Mouse (Mus musculus) lung, adult 2 months (tissue): ENCODE data around the gene Cog4. TPM values are rescaled to one million over a fixed set of nuclear protein-coding genes. Genes with fewer than 3 reads are reported as not detected.

Experiments used
- DNase-seq: peaks from one replicate; pipeline ENCODE4 v3.0.0; 2022
- H3K4me1 ChIP-seq: fragments of 200-500 bp; 2 replicates; pipeline ENCODE4 v1.6.1; 2011; ENCODE audit warnings: low read length; ENCODE audit not compliant: control insufficient read depth, insufficient read depth
- H3K4me3 ChIP-seq: fragments of 200-500 bp; replicated peaks from 2 replicates; pipeline ENCODE3; 2011; ENCODE audit warnings: low read depth, mild to moderate bottlenecking, control low read depth, low read length; ENCODE audit errors: extremely low read depth
- CTCF ChIP-seq: fragments of 200-500 bp; IDR thresholded peaks from 2 replicates; pipeline ENCODE4 v1.5.1; 2011; ENCODE audit warnings: mild to moderate bottlenecking, low read length, control low read depth; ENCODE audit not compliant: insufficient read depth
- POLR2A ChIP-seq: fragments of 200-500 bp; IDR thresholded peaks from 2 replicates; pipeline ENCODE4 v1.6.1; 2011; ENCODE audit warnings: low read depth, mild to moderate bottlenecking, control low read depth, low read length, borderline replicate concordance; ENCODE audit errors: extremely low read depth
- WGBS: fragments of 180-500 bp; shearing (Covaris S2); methylation state at CpG from one replicate; pipeline ENCODE4 v1.1.7; 2018; 5-methylcytosine and 5-hydroxymethylcytosine counted together
- polyA plus RNA-seq: library from polyadenylated mRNA; depleted of rRNA; stranded (reverse); fragments of >200 nt; gene quantifications from 2 replicates; pipeline ENCODE4 v1.2.3, GENCODE M21; 2012

Gene Cog4
- polyA plus RNA-seq, 1 experiment, result 26.8 TPM

DNA sequence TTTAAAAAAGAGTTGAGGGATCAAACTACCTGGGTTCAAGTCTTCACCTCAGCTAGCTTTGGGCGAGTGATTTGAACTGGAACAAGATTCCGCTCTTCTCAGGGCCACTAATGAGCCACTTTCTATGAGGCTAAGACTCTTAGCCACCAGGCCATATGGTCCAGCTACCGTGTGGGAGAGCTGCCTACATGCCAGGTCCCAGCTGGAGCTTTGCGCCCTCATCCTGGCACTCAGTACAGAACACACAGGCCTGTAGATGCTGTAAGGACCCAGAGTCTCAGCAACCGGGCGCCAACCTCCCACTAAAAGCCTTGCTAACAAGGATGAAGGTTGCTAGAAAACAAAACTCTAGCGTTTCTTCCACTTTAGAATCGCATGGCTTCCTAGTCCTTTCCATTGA lies 42.0 kb downstream of the Cog4 start:
- TF ChIP-seq CTCF (no peak), POLR2A (no peak)
- WGBS, result 93% methylated on average over 8 of the region's 8 CpGs
- H3K4me3 ChIP-seq, result no peak overlapping the region
- DNase-seq, result no peak
- no peaks in the 10 kb centered on the region for H3K4me1 ChIP-seq

DNA sequence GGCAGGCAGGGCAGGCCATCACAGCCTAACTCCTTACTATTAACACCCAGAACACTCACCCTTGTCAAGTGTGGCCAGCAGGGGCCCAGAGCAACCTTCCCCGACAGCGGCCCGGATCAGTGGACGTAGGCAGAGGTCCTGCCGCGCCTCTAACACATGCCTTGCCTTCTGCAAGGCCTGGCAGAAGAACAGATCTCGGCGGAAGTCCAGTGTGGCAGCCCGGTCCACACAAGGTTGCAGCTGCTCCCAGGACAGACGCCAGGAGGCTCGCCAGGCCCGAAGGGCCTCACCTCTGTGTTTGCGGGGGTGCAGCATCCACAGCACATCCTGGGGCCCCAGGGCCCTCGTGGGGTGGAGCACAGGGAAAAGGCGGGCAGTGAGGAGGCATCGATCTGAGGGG lies 42.5 kb downstream of the Cog4 start:
- Histone ChIP-seq H3K4me1 (no peaks in the 10 kb centered on the region), H3K4me3 (no peak overlapping the region)
- DNase-seq, result no peak
- TF ChIP-seq POLR2A (no peak), CTCF (no peak)
- 88% methylated on average over 16 of the region's 16 CpGs for WGBS

DNA sequence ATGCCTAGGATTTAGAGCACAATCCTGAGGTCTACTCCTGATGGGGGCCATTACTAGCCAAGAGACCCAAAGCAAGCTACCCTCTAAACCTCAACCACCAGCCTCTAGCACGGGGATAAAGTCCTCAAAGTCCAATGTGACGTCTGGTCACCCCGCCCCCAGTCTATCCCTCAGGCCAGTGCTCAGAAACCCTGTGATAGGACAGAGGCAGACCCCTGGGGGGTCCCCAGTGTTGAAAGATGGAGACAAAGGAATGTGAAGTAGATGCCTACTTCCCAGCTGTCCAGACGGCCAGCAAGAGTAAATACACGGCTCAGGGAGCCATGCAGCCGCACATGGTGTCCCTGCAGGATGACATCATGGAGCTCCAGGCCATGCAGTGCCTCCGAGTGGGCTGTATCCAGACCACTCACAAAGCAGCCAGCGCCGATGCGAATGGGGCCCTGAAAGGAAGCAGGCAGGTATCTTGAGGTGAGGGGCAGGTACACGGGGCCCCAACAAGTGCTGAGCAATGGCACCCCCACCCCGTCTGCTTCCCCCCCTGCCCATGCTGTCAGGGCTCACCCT lies 43.6 kb downstream of the Cog4 start:
- no peak for TF ChIP-seq POLR2A
- no peak for TF ChIP-seq CTCF
- Histone ChIP-seq H3K4me3 (no peak overlapping the region), H3K4me1 (no peaks in the 10 kb centered on the region)
- WGBS, result 71% methylated on average over 12 of the region's 12 CpGs
- no peak for DNase-seq

DNA sequence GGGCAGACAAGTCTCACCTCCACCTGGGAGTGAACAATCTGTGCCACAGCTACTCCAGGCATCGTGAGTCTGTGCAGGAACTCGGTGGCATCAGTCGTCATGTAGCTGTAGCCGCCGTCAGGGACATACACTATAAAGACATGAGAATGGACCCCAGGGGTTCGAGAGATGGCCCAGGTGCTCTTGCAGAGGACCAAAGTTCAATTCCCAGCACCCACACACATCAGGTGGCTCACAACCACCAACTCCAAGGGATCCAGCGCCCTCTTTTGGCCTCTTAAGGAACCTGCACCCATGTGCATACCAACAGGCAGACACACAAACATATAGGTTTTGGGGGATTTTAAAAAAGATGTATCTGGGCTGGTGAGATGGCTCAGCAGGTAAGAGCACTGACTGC lies 45.6 kb downstream of the Cog4 start:
- Histone ChIP-seq H3K4me3 (no peak overlapping the region), H3K4me1 (no peaks in the 10 kb centered on the region)
- 87% methylated on average over 7 of the region's 7 CpGs for WGBS
- TF ChIP-seq POLR2A, result no peak
- TF ChIP-seq CTCF, result no peak
- no peak for DNase-seq

DNA sequence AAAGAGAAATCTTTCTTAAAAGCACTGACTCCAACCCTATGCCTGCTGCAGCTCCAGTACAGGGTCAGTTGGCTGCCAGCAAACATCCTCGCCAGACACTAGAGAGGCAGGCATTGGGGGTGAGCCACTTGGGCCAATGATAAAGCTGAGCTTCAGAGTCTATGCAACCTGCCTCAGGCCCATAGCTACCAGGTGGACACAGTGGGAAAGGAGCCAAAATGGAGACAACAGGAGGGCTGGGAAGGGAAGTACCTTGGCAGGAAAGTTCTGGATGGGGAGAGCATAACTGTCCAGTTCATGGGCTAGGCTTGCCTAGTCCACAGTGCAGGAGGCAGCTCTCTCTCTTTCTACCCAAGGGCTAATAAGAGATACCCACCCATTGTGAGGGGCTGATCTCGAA lies 46.5 kb downstream of the Cog4 start:
- no peaks in the 10 kb centered on the region for H3K4me1 ChIP-seq
- no peak for TF ChIP-seq CTCF
- TF ChIP-seq POLR2A, result no peak
- H3K4me3 ChIP-seq, result no peak overlapping the region
- DNase-seq, result no peak
- WGBS, result 94% methylated on average over 2 of the region's 2 CpGs

DNA sequence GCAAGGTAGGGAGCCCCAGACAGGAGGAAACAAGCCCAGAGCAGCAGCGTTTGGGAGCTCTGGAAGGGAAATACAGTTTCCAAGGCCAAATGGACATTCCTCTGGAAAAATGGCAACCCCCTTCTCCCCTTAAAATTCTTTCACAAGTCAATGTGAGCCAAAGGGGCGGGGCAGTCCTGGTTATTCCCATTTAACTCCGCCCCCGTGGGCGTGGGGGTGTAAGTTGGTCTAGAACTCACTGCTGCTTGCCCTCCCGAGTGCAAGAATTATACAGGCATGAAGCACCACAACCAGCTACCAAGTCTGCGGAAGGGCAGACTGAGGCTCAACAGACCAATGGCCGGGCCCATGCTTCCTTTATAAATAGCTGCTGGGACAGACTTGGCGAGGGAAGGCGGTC lies 48.5 kb downstream of the Cog4 start:
- H3K4me3 ChIP-seq, result no peak overlapping the region
- no peak for DNase-seq
- no peak for TF ChIP-seq CTCF
- TF ChIP-seq POLR2A, result no peak
- 82% methylated on average over 10 of the region's 10 CpGs for WGBS
- H3K4me1 ChIP-seq, result no peaks in the 10 kb centered on the region

DNA sequence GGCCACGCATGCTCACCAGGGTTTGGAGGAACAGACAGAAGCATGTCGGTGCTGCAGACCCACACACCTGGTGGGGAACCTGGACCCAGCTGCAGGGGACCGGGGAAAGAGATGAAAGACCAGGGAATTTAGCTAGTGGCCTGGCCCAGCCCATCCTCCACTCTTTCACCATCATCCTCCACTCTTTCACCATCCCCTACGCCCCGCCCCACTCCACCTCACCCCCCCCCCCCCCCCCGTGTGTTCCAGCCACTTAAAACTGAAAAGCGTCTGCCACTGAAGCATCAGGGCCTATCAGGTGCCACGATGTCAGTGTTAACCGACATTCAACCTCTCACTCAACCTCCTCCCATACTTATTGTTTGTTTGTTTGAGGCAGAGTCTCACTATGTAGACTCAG lies 48.9 kb downstream of the Cog4 start:
- no peak for DNase-seq
- no peak overlapping the region for H3K4me3 ChIP-seq
- H3K4me1 ChIP-seq, result no peaks in the 10 kb centered on the region
- WGBS, result 77% methylated on average over 8 of the region's 9 CpGs
- no peak for TF ChIP-seq CTCF
- no peak for TF ChIP-seq POLR2A

DNA sequence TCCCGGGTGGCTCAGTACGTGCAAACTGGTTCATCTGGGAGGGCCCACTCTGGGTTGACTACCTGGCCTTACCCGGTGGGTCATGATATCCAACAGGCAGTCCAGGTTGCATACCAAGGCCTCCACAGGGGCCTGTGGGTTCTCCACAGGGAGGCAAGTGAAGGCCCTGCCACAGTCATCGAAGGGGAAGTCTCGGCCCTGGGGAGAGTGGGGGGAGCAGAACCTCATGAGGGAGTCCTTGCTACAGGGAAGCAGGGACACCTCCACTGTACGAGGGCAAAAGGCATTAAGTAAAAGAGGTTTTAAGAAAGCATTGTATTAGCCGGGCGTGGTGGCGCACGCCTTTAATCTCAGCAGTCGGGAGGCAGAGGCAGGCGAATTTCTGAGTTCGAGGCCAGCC lies 49.4 kb downstream of the Cog4 start:
- DNase-seq, result no peak

DNA sequence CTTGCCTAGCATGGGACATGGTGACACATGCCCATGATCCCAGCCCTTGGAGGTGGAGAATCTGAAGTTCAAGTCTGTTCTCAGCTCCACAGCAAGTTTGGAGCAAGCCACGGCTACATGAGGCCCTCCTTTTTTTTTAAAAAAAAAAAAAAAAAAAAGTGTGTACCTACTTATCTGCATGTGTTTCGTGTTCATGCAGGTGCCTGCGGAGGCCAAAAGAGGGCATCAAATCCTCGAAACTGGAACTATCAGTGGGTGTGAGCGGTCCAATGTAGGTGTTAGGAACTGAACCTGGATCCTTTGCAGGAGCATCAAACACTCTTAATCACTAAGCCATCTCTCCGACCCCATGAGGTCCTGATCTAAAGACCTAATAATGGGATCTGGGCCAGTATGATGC lies 51.1 kb downstream of the Cog4 start:
- H3K4me3 ChIP-seq, result no peak overlapping the region
- DNase-seq, result no peak
- TF ChIP-seq POLR2A (no peak), CTCF (no peak)
- 89% methylated on average over 6 of the region's 6 CpGs for WGBS
- H3K4me1 ChIP-seq, result peaks cover 2% of the 10 kb centered on the region

More for the DNA sequence above, 49.4 kb downstream of the Cog4 start:
- TF ChIP-seq CTCF (no peak), POLR2A (no peak)
- Histone ChIP-seq H3K4me3 (no peak overlapping the region), H3K4me1 (no peaks in the 10 kb centered on the region; the same call in 1 of the 2 replicates)
- WGBS, result 92% methylated on average over 13 of the region's 13 CpGs

DNA sequence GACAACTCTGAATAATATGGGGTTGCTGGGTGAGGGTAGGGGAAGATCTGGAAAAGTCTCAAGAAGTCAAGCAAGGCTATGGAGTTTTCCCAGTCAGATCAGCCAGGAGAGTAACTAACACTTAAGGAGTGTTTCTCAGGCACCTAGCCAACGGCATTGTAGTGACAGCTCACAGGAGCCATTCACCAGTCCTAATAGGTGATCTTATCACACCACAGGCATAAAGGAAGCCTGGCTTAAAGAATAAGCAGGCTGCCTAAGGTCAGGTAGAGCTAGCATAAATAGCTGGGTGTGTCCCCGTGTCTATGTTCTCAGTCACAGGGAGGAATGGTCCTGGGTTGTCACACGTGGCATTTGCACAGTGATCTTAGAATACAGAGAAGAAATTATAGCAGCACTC lies 54.7 kb downstream of the Cog4 start:
- DNase-seq, result no peak
- peaks cover 2% of the 10 kb centered on the region for H3K4me1 ChIP-seq
- no peak overlapping the region for H3K4me3 ChIP-seq
- WGBS, result 51% methylated on average over 3 of the region's 3 CpGs
- TF ChIP-seq CTCF (no peak), POLR2A (no peak)
